Mouse (Mus musculus): ENCODE measurements around the gene D330045A20Rik. TPM values are rescaled to one million over a fixed set of nuclear protein-coding genes. Genes with fewer than 3 reads are reported as not detected.
"Not testable (repeated sequence)": the region's sequence is repeated elsewhere in the genome, so short reads cannot be mapped to it uniquely, and the experiment has no call there.

Gene D330045A20Rik
- total RNA-seq, 2 experiments from 2014 or later: 0.09 to 0.59 TPM

DNA sequence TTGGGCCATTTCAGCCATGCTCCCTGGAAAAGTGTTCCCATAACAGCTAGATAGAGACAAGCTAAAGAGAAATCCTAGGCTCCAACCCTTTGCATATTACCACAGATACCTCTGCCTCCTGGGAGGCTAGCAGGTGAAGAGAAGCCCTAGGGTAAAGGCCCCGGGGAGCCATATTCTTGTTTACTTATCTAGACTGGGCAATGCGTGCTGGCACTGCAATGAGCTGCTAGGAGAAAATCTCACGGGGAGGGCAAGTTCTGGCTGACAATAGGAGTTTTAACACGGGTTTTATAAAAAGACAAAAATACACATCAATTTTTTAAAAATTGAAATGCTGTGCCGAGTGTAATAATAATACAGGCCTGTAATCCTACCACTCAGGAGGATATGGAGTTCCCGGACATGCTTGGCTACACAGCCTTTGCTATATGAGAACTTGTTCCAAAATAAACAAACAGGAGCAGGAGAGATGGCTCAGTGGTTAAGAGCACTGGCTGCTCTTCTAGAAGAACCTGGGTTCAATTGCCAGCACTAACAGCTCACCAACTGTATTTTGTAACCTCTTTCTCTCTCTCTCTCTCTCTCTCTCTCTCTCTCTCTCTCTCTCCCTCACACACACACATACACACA, 98.6 kb downstream of the D330045A20Rik start:
- DNase-seq: no peak

DNA sequence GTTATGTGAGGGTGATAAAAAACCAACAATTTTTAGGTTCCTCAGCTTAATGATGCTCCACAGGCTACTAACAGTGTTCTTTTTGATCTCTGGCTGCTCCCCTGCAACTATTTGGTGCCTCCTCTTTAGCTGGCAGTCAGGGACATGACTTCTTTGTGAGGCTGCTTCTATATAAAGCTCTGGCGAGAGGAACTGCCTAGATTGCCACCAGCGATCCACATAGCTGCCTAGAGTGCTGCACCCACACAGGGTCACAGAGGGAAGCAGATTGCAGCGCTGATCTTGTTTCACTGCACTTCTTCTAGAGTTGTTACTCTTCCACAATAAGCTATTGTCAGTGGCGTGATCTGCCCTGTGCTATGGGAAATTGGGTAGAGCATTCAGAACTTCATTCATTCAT, 103.4 kb downstream of the D330045A20Rik start:
- DNase-seq: no peak

DNA sequence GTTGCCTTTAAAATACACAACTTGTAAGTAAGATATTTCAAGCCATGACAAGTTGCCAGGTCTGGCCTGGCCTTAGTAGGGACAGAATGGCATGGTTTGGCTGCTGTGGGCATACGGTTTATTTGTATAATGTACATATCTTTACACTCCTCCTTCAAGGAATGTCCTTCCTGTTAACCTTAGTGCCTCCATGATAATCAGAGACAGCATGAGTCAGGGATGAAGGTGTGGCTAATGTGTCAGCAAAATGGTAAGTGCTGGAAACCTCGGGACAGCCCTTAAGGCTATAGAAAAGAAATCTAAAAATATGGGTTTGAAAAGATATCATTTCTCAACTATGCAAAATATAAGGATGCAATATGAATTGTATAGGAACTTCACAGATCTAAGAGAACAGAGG, 106.5 kb downstream of the D330045A20Rik start:
- DNase-seq: not testable (repeated sequence)

DNA sequence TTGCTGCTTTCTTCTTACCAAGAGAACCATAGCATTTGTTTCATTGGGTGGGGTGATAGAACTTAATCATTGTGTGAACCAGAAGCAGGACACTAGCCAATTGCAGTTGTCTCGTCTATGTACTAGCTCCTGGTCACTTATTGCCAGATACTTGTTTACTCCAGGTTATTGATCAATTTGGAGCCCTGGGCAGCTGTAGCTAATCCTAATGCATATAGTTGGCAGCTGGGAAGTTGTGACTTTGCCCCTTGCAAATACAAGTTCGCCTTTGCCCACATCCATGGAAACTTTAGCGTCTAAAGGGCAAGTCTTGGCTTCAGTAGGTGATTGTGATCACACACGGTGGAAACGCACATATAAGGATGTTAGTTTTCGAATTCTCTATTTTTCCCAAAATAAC, 116.2 kb downstream of the D330045A20Rik start:
- no peak for DNase-seq

Other genes with a start within 250 kb of the D330045A20Rik start
- gene Trap1a, start 146.7 kb upstream of the D330045A20Rik start, total RNA-seq (2021): not detected
- gene Rnf128, start 82.9 kb downstream of the D330045A20Rik start, total RNA-seq (2021): 10 to 100 TPM; 14.8 to 17.3 TPM
- 1 to 10 TPM; 5.5 to 5.9 TPM for gene Tbc1d8b, start 204.6 kb downstream of the D330045A20Rik start, total RNA-seq (2021)
- not detected for gene Gm15013, start 234.1 kb downstream of the D330045A20Rik start, total RNA-seq (2021)